In genomic region chr9:23035901-23036610, GRCm38 (mm10) we compare ENCODE assay signal across 8 mouse cellular contexts.
A peak's percentile ranks its signal among the peaks of the same experiment; 100 is the strongest.
DNase-seq lines count a peak whose midpoint lies in the region; ATAC-seq lines count a peak whose summit lies in the region.

No protein-coding gene starts in this region.

- H3K4me2 ChIP-seq in heart, embryonic 16.5 days (ENCODE audit: low read depth, low read length), result peak overlapping the region; percentile 64

- DNase-seq in embryo, embryonic 10 days (ENCODE audit: low spot score), result peak; percentile 53
- no peak for DNase-seq in embryo, embryonic 10.5 days (ENCODE audit: low spot score)
- peak; percentile 61 to 70 for DNase-seq in cerebellum, postnatal 25 days
- peak; percentile 47 to 50 for DNase-seq in kidney, postnatal 25 days
- DNase-seq in retina, embryonic 14.5 days (ENCODE audit: low spot score), result peak; percentile 33
- no peak for DNase-seq in spleen, adult 12 weeks (ENCODE audit: low spot score)
- DNase-seq in layer of hippocampus, postnatal 36 days, result no peak

- no peaks in the 10 kb centered on the region for H3K36me3 ChIP-seq in heart, embryonic 16.5 days (ENCODE audit: control insufficient read depth, insufficient read depth)

- peak overlapping the region; percentile 40 for H3K4me3 ChIP-seq in heart, embryonic 16.5 days (ENCODE audit: low read length)

- H3K27ac ChIP-seq in heart, embryonic 16.5 days (ENCODE audit: low read length), result no peak overlapping the region

- 3% methylated on average over 16 of the region's 16 CpGs for WGBS in heart, embryonic 16.5 days

- ATAC-seq in heart, embryonic 16.5 days (replicated peaks; ENCODE audit: extremely low read depth, insufficient read depth, low FRiP score), result no peak

- peak overlapping the region; percentile 54 for H3K9ac ChIP-seq in heart, embryonic 16.5 days (ENCODE audit: low read length)

- peaks cover 14% of the 10 kb centered on the region for H3K4me1 ChIP-seq in heart, embryonic 16.5 days (ENCODE audit: control insufficient read depth, insufficient read depth, low read length)

- no peaks in the 10 kb centered on the region for H3K9me3 ChIP-seq in heart, embryonic 16.5 days (replicated peaks; ENCODE audit: control insufficient read depth, low read length)

- H3K27me3 ChIP-seq in heart, embryonic 16.5 days (ENCODE audit: control insufficient read depth, insufficient read depth, low read length), result peaks cover 6% of the 10 kb centered on the region; the same call in 1 of the 2 replicates

Comparison
In these comparisons a context has a peak if more than half of its experiments do, and no peak if none do; other contexts are left out.
1. DNase-seq: peak in embryo, embryonic 10 days (single experiment), cerebellum, postnatal 25 days (2 of 2), kidney, postnatal 25 days (2 of 2) and retina, embryonic 14.5 days (single experiment); none in embryo, embryonic 10.5 days (single experiment), spleen, adult 12 weeks (single experiment) and layer of hippocampus, postnatal 36 days (0 of 2).